Mouse (Mus musculus): Measurements from ENCODE around the gene Ube2i. TPM values are rescaled to one million over a fixed set of nuclear protein-coding genes. Genes with fewer than 3 reads are reported as not detected.

Ube2i gene
- polyA plus RNA-seq, 1 experiment, result 255 TPM

- Histone ChIP-seq H3K27me3 (ENCODE audit: control insufficient read depth, insufficient read depth, low read length) (no peaks in the 10 kb centered on the region), H3K4me1 (ENCODE audit: control insufficient read depth, insufficient read depth, low read length) (peaks cover 11% of the 10 kb centered on the region; the same call in 1 of the 2 replicates), H3K27ac (ENCODE audit: insufficient read depth, low read length) (no peak overlapping the region), H3K4me3 (replicated peaks; ENCODE audit: insufficient read depth, low read depth, low read length) (peak overlapping the region; percentile 63)
- DNase-seq, result no peak
- WGBS, result 2% methylated on average over 10 of the region's 10 CpGs
- no peak for TF ChIP-seq POLR2A (IDR thresholded peaks at IDR 0.05; ENCODE audit: borderline replicate concordance, insufficient read depth, low read length)
These were observed 2.1 kb downstream of the Ube2i start for GRCm38 (mm10) chr17:25272326-25272725.

- Histone ChIP-seq H3K27me3 (ENCODE audit: control insufficient read depth, insufficient read depth, low read length) (no peaks in the 10 kb centered on the region), H3K4me1 (ENCODE audit: control insufficient read depth, insufficient read depth, low read length) (peaks cover 11% of the 10 kb centered on the region; the same call in 1 of the 2 replicates), H3K27ac (ENCODE audit: insufficient read depth, low read length) (no peak overlapping the region), H3K4me3 (replicated peaks; ENCODE audit: insufficient read depth, low read depth, low read length) (no peak overlapping the region)
- no peak for DNase-seq
- TF ChIP-seq CTCF (IDR thresholded peaks at IDR 0.05; ENCODE audit: borderline replicate concordance, insufficient read depth, low read depth, low read length), result no peak
- TF ChIP-seq POLR2A (IDR thresholded peaks at IDR 0.05; ENCODE audit: borderline replicate concordance, insufficient read depth, low read length), result no peak
- 61% methylated on average over 2 of the region's 2 CpGs for WGBS
These were observed 3.6 kb downstream of the Ube2i start for GRCm38 (mm10) chr17:25270795-25271335.

- no peak overlapping the region for H3K27ac ChIP-seq (ENCODE audit: insufficient read depth, low read length)
- DNase-seq, result peak; percentile 40 to 45
- H3K27me3 ChIP-seq (ENCODE audit: control insufficient read depth, insufficient read depth, low read length), result no peaks in the 10 kb centered on the region
- TF ChIP-seq POLR2A (IDR thresholded peaks at IDR 0.05; ENCODE audit: borderline replicate concordance, insufficient read depth, low read length), result no peak
- TF ChIP-seq CTCF (IDR thresholded peaks at IDR 0.05; ENCODE audit: borderline replicate concordance, insufficient read depth, low read depth, low read length), result peak; percentile 48; the same call in 1 of the 2 replicates
- H3K4me1 ChIP-seq (ENCODE audit: control insufficient read depth, insufficient read depth, low read length), result 0 out of 2 replicates have a peak, but pooled peaks cover 1% of the 10 kb centered on the region
- H3K4me3 ChIP-seq (replicated peaks; ENCODE audit: insufficient read depth, low read depth, low read length), result no peak overlapping the region
- 6% methylated on average over 3 of the region's 3 CpGs for WGBS
These were observed 10.0 kb downstream of the Ube2i start for GRCm38 (mm10) chr17:25264453-25264852.

- no peaks in the 10 kb centered on the region for H3K4me1 ChIP-seq (ENCODE audit: control insufficient read depth, insufficient read depth, low read length)
- WGBS, result 54% methylated on average over 6 of the region's 6 CpGs
- no peak overlapping the region for H3K4me3 ChIP-seq (replicated peaks; ENCODE audit: insufficient read depth, low read depth, low read length)
- no peak for TF ChIP-seq CTCF (IDR thresholded peaks at IDR 0.05; ENCODE audit: borderline replicate concordance, insufficient read depth, low read depth, low read length)
- TF ChIP-seq POLR2A (IDR thresholded peaks at IDR 0.05; ENCODE audit: borderline replicate concordance, insufficient read depth, low read length), result no peak
- no peak for DNase-seq
- H3K27me3 ChIP-seq (ENCODE audit: control insufficient read depth, insufficient read depth, low read length), result no peaks in the 10 kb centered on the region; the same call in 1 of the 2 replicates
- no peak overlapping the region for H3K27ac ChIP-seq (ENCODE audit: insufficient read depth, low read length)
These were observed 16.6 kb downstream of the Ube2i start for GRCm38 (mm10) chr17:25257804-25258261.

- DNase-seq, result no peak
- Histone ChIP-seq H3K4me1 (ENCODE audit: control insufficient read depth, insufficient read depth, low read length) (no peaks in the 10 kb centered on the region), H3K27me3 (ENCODE audit: control insufficient read depth, insufficient read depth, low read length) (no peaks in the 10 kb centered on the region; the same call in 1 of the 2 replicates), H3K27ac (ENCODE audit: insufficient read depth, low read length) (no peak within 1 kb of the TSS), H3K4me3 (replicated peaks; ENCODE audit: insufficient read depth, low read depth, low read length) (no peak within 1 kb of the TSS)
- 6% methylated on average over 31 of the region's 35 CpGs for WGBS
- no peak for TF ChIP-seq CTCF (IDR thresholded peaks at IDR 0.05; ENCODE audit: borderline replicate concordance, insufficient read depth, low read depth, low read length)
- TF ChIP-seq POLR2A (IDR thresholded peaks at IDR 0.05; ENCODE audit: borderline replicate concordance, insufficient read depth, low read length), result no peak
These were observed 18.2 kb downstream of the Ube2i start, which contains the start of gene Baiap3 for GRCm38 (mm10) chr17:25256140-25256754. Gene Baiap3 (minus strand): TSS chr17:25256364.

GRCm38 (mm10) chr17:25255110-25255509 is 19.3 kb downstream of the Ube2i start:
- Histone ChIP-seq H3K27ac (ENCODE audit: insufficient read depth, low read length) (no peak overlapping the region), H3K4me3 (replicated peaks; ENCODE audit: insufficient read depth, low read depth, low read length) (no peak overlapping the region), H3K4me1 (ENCODE audit: control insufficient read depth, insufficient read depth, low read length) (peaks cover 5% of the 10 kb centered on the region), H3K27me3 (ENCODE audit: control insufficient read depth, insufficient read depth, low read length) (no peaks in the 10 kb centered on the region; the same call in 1 of the 2 replicates)
- no peak for DNase-seq
- no peak for TF ChIP-seq CTCF (IDR thresholded peaks at IDR 0.05; ENCODE audit: borderline replicate concordance, insufficient read depth, low read depth, low read length)
- no peak for TF ChIP-seq POLR2A (IDR thresholded peaks at IDR 0.05; ENCODE audit: borderline replicate concordance, insufficient read depth, low read length)
- WGBS, result 72% methylated on average over 2 of the region's 2 CpGs

GRCm38 (mm10) chr17:25253760-25254159 is 20.7 kb downstream of the Ube2i start:
- Histone ChIP-seq H3K4me1 (ENCODE audit: control insufficient read depth, insufficient read depth, low read length) (peaks cover 7% of the 10 kb centered on the region), H3K4me3 (replicated peaks; ENCODE audit: insufficient read depth, low read depth, low read length) (no peak overlapping the region), H3K27ac (ENCODE audit: insufficient read depth, low read length) (no peak overlapping the region), H3K27me3 (ENCODE audit: control insufficient read depth, insufficient read depth, low read length) (no peaks in the 10 kb centered on the region; the same call in 1 of the 2 replicates)
- no peak for DNase-seq
- TF ChIP-seq POLR2A (IDR thresholded peaks at IDR 0.05; ENCODE audit: borderline replicate concordance, insufficient read depth, low read length) (no peak), CTCF (IDR thresholded peaks at IDR 0.05; ENCODE audit: borderline replicate concordance, insufficient read depth, low read depth, low read length) (no peak)
- 10% methylated on average over 10 of the region's 10 CpGs for WGBS

GRCm38 (mm10) chr17:25252643-25253042 is 21.8 kb downstream of the Ube2i start:
- Histone ChIP-seq H3K27ac (ENCODE audit: insufficient read depth, low read length) (no peak overlapping the region), H3K4me1 (ENCODE audit: control insufficient read depth, insufficient read depth, low read length) (peaks cover 7% of the 10 kb centered on the region), H3K4me3 (replicated peaks; ENCODE audit: insufficient read depth, low read depth, low read length) (no peak overlapping the region), H3K27me3 (ENCODE audit: control insufficient read depth, insufficient read depth, low read length) (no peaks in the 10 kb centered on the region; the same call in 1 of the 2 replicates)
- TF ChIP-seq POLR2A (IDR thresholded peaks at IDR 0.05; ENCODE audit: borderline replicate concordance, insufficient read depth, low read length) (no peak), CTCF (IDR thresholded peaks at IDR 0.05; ENCODE audit: borderline replicate concordance, insufficient read depth, low read depth, low read length) (no peak)
- DNase-seq, result no peak
- WGBS, result 47% methylated on average over 3 of the region's 3 CpGs
